Mouse (Mus musculus) liver, postnatal 0 days (tissue): ENCODE measurements around the gene Syn2. TPM values are rescaled to one million over a fixed set of nuclear protein-coding genes. Genes with fewer than 3 reads are reported as not detected.

Experiments used
- ATAC-seq: fragments of 200-750 bp; cut with Nextera tagmentation; 2 replicates; pipeline ENCODE4 v1.8.0; 2017; ENCODE audit warnings: mild to moderate bottlenecking, moderate library complexity
- DNase-seq: peaks from one replicate; pipeline ENCODE4 v3.0.0-alpha.2; 2016
- H3K27ac ChIP-seq: fragments of 300-500 bp; sonication (generic); 2 replicates; pipeline ENCODE4 v1.5.1; 2014; ENCODE audit warnings: antibody characterized with exemption, moderate library complexity, mild to moderate bottlenecking, low read depth
- H3K27me3 ChIP-seq: fragments of 300-500 bp; sonication (generic); 2 replicates; pipeline ENCODE4 v1.6.1; 2014; ENCODE audit warnings: low read length, control low read depth, mixed read lengths; ENCODE audit not compliant: insufficient read depth
- H3K36me3 ChIP-seq: fragments of 300-500 bp; sonication (generic); replicated peaks from 2 replicates; pipeline ENCODE4 v1.6.1; 2014; ENCODE audit warnings: mild to moderate bottlenecking, control low read depth, low read length, moderate library complexity, mixed read lengths; ENCODE audit not compliant: insufficient read depth
- H3K4me1 ChIP-seq: fragments of 300-500 bp; sonication (generic); 2 replicates; pipeline ENCODE4 v1.6.1; 2014; ENCODE audit warnings: antibody characterized with exemption, mild to moderate bottlenecking, control low read depth; ENCODE audit not compliant: insufficient read depth
- H3K4me2 ChIP-seq: fragments of 300-500 bp; sonication (generic); 2 replicates; pipeline ENCODE4 v1.6.1; 2014; ENCODE audit warnings: low read depth, mild to moderate bottlenecking, low read length, moderate library complexity, mixed read lengths
- H3K4me3 ChIP-seq: fragments of 300-500 bp; sonication (generic); 2 replicates; pipeline ENCODE4 v1.5.1; 2014; ENCODE audit warnings: low read depth, low read length
- H3K9ac ChIP-seq: fragments of 300-500 bp; sonication (generic); replicated peaks from 2 replicates; pipeline ENCODE4 v1.6.1; 2014; ENCODE audit warnings: mild to moderate bottlenecking, moderate library complexity
- H3K9me3 ChIP-seq: fragments of 300-500 bp; sonication (generic); 2 replicates; pipeline ENCODE4 v1.6.1; 2016; ENCODE audit warnings: mild to moderate bottlenecking, control low read depth, low read length, mixed read lengths
- CTCF ChIP-seq: sonication (generic); IDR thresholded peaks from 2 replicates; pipeline ENCODE4 v1.5.1; 2016; ENCODE audit warnings: antibody characterized with exemption, low read depth
- EP300 ChIP-seq: IDR thresholded peaks from 2 replicates; pipeline ENCODE4 v1.6.1; 2016; ENCODE audit warnings: antibody characterized with exemption, low read depth, mild to moderate bottlenecking
- WGBS: fragments of 180-500 bp; shearing (Covaris S2); extraction: QIAGEN DNeasy Blood & Tissue Kit; methylation state at CpG from one replicate; pipeline ENCODE4 v1.1.7; 2014; ENCODE audit not compliant: insufficient replicate concordance; 5-methylcytosine and 5-hydroxymethylcytosine counted together
- polyA plus RNA-seq: library from polyadenylated mRNA; unstranded; fragments of >200 nt; fragmentation: Nextera tagmentation; extraction: Ambion mirVana; gene quantifications from 2 replicates; pipeline ENCODE4 v1.2.1, GENCODE M21; 2015

The Syn2 gene
- polyA plus RNA-seq, 1 experiment from 2014 or later, result 0.20 TPM

GRCm38 (mm10) chr6:115313235-115313738, 178.6 kb downstream of the Syn2 start:
- WGBS, result 56% methylated on average over 9 of the region's 9 CpGs
- DNase-seq (no peak), ATAC-seq (no peak)
- Histone ChIP-seq H3K9me3 (no peaks in the 10 kb centered on the region), H3K9ac (no peak overlapping the region), H3K36me3 (no peaks in the 10 kb centered on the region), H3K4me3 (no peak overlapping the region), H3K4me1 (no peaks in the 10 kb centered on the region; the same call in 1 of the 2 replicates), H3K4me2 (no peak overlapping the region), H3K27ac (no peak overlapping the region), H3K27me3 (no peaks in the 10 kb centered on the region)
- TF ChIP-seq CTCF, result no peak
- TF ChIP-seq EP300, result no peak

- H3K27me3 ChIP-seq, result no peaks in the 10 kb centered on the region
- H3K9ac ChIP-seq, result no peak overlapping the region
- no peaks in the 10 kb centered on the region for H3K9me3 ChIP-seq
- no peak overlapping the region for H3K4me3 ChIP-seq
- no peak overlapping the region for H3K27ac ChIP-seq
- no peak for ATAC-seq
- H3K36me3 ChIP-seq, result no peaks in the 10 kb centered on the region
- H3K4me2 ChIP-seq, result no peak overlapping the region
- WGBS, result 56% methylated on average over 7 of the region's 7 CpGs
- no peak for TF ChIP-seq CTCF
- TF ChIP-seq EP300, result no peak
- DNase-seq, result no peak
- H3K4me1 ChIP-seq, result no peaks in the 10 kb centered on the region; the same call in 1 of the 2 replicates
Observed at GRCm38 (mm10) chr6:115313910-115314309, 179.2 kb downstream of the Syn2 start.

GRCm38 (mm10) chr6:115315770-115316169, 181.1 kb downstream of the Syn2 start:
- H3K27ac ChIP-seq, result no peak overlapping the region
- no peak for ATAC-seq
- no peaks in the 10 kb centered on the region for H3K9me3 ChIP-seq
- H3K27me3 ChIP-seq, result no peaks in the 10 kb centered on the region
- WGBS, result 69% methylated on average over 4 of the region's 4 CpGs
- H3K4me2 ChIP-seq, result no peak overlapping the region
- H3K36me3 ChIP-seq, result no peaks in the 10 kb centered on the region
- DNase-seq, result no peak
- no peaks in the 10 kb centered on the region; the same call in 1 of the 2 replicates for H3K4me1 ChIP-seq
- H3K4me3 ChIP-seq, result no peak overlapping the region
- H3K9ac ChIP-seq, result no peak overlapping the region
- TF ChIP-seq EP300 (no peak), CTCF (no peak)

DNA sequence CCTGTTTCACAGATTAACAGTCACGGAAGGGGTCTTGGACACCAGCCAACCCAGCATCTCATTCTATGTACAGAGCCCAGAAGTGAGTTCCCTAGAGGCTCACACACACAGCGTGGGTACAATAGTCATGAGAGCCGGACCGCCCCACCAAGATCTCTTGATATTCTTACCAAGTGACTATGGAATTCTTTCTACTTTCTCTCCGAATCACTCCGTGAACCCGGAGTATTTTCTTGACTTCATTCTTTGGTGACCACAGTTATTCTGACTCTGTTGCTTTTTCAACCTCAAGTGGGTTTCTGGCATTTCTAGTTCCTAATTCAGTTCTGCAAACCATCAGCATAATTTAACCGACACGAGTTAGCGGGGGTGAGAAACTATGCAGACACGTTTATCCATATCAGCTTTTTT, 182.1 kb downstream of the Syn2 start:
- ATAC-seq (no peak), DNase-seq (no peak)
- Histone ChIP-seq H3K9ac (no peak overlapping the region), H3K27me3 (no peaks in the 10 kb centered on the region), H3K4me2 (no peak overlapping the region), H3K27ac (no peak overlapping the region), H3K9me3 (no peaks in the 10 kb centered on the region), H3K4me1 (no peaks in the 10 kb centered on the region; the same call in 1 of the 2 replicates), H3K4me3 (no peak overlapping the region), H3K36me3 (no peaks in the 10 kb centered on the region)
- 70% methylated on average over 11 of the region's 11 CpGs for WGBS
- TF ChIP-seq EP300, result no peak
- no peak for TF ChIP-seq CTCF

GRCm38 (mm10) chr6:115318811-115319210, 184.1 kb downstream of the Syn2 start:
- ATAC-seq (no peak), DNase-seq (no peak)
- no peak overlapping the region for H3K27ac ChIP-seq
- no peaks in the 10 kb centered on the region for H3K9me3 ChIP-seq
- no peaks in the 10 kb centered on the region for H3K36me3 ChIP-seq
- WGBS, result 70% methylated on average over 6 of the region's 6 CpGs
- no peaks in the 10 kb centered on the region for H3K27me3 ChIP-seq
- no peak overlapping the region for H3K9ac ChIP-seq
- H3K4me2 ChIP-seq, result no peak overlapping the region
- TF ChIP-seq CTCF, result no peak
- no peak for TF ChIP-seq EP300
- H3K4me1 ChIP-seq, result no peaks in the 10 kb centered on the region
- H3K4me3 ChIP-seq, result no peak overlapping the region

DNA sequence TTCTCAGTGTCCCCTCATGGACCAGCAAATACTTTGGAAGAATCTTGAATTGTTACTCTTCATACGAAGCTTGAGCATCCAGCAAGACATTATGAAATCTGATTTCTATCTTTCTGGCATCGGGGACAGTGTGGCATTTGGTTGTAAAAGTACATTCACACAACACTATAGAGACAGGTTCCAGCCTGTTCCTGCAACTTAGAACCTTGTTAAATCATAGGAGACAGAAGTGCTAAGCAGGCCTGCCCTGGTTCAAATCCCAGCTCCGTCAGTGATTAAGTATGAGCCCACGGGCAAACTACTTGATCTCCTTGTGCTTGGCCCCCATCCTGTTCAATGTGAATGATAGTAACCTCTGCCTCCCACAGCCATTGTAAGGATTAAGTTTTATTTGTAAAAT, 185.0 kb downstream of the Syn2 start:
- 84% methylated on average over 4 of the region's 4 CpGs for WGBS
- no peak for ATAC-seq

More for the DNA sequence above, 185.0 kb downstream of the Syn2 start:
- Histone ChIP-seq H3K4me1 (no peaks in the 10 kb centered on the region), H3K4me3 (no peak overlapping the region), H3K9me3 (no peaks in the 10 kb centered on the region), H3K9ac (no peak overlapping the region), H3K36me3 (no peaks in the 10 kb centered on the region), H3K4me2 (no peak overlapping the region), H3K27ac (no peak overlapping the region), H3K27me3 (no peaks in the 10 kb centered on the region)
- DNase-seq, result no peak
- TF ChIP-seq EP300, result no peak
- no peak for TF ChIP-seq CTCF
